Mouse (Mus musculus) cerebellum, adult 9-11 months (tissue): Measurements from ENCODE around the gene Fbxl14.

Experiments
- DNase-seq: peaks from one replicate; pipeline ENCODE4 v3.0.0; 2022

Gene Fbxl14

DNA sequence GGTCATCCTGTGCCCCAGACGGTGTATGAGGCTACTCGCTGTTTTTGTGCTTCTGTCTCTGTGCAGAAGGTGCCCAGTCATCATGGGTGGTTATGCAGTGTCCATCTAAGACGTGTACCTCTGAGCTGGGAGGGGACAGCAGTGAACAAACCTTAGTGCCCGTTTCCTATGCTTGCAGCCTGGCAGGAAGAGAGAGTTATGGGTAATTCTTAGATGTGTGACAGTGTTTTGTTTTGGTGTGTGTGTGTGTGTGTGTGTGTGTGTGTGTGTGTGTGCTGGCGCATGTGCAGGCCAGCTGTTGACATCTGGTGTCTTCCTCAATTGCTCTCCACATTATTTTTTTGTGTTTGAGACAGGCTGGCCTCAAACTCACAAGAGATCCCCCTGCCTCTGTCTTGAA is 20.6 kb downstream of the Fbxl14 start:
- no peak for DNase-seq

DNA sequence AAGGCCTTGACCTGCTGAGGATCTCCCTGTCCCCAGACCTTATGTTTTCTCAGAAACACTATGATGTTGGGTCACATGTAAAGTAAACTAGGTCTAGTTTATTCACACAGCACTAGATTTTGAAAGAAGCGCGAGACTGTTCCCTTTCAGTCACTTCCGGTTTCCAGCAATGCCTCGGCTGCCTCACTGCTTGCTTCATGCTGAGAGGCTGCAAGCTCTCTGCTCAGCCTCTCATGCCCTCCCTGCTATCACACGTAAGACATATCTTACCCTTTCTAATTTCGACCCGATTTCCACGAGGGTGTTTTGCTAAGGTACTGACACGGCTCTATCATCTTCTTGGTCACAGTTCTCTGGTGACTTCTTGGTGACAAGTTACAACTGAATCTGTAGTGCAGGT is 22.6 kb downstream of the Fbxl14 start:
- no peak for DNase-seq

DNA sequence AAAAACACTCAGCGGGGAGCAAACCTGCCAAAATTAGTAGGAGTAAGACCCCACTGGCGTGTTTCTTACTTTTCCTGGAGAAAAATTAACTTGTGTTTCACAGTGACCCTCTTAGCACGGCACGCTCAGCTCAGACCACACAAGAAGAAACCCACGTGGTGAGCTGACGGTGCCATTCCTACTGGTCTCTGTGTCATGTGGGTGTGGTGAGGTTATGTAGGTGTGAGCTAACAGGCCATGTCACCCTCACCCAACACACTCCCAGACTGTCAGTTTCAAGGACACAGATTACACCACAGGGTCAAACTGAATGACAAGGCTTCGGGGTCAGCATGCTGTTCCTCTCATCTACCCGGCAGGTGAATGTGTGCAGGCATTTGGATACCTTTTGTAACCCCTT is 25.3 kb downstream of the Fbxl14 start:
- DNase-seq, result no peak

- DNase-seq, result no peak
Observed at GRCm38 (mm10) chr6:119505525-119506225, 26.2 kb downstream of the Fbxl14 start.

GRCm38 (mm10) chr6:119508221-119508620 is 28.8 kb downstream of the Fbxl14 start:
- DNase-seq, result no peak

GRCm38 (mm10) chr6:119508634-119509375 is 29.3 kb downstream of the Fbxl14 start:
- no peak for DNase-seq

GRCm38 (mm10) chr6:119509437-119510037 is 30.1 kb downstream of the Fbxl14 start:
- no peak for DNase-seq

DNA sequence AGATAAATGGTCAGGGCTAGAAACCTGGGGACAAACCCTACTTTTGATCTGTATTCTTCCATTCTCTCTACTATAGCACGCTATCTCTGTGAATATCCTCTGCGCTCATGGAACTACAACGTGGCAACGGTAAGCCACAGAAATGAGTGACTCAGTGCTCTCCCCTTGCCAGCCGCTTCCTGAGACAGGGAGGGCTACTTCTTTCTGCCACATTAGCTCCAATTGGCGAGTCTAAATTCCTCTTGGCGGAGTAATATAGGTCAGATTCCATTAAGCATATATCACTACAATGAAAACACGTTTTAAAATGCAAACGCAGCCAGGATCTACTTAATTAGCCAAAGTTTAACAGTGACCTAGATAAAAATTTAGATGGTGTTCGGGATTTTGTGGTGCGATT is 33.2 kb downstream of the Fbxl14 start:
- DNase-seq, result no peak

- DNase-seq, result no peak
Observed at GRCm38 (mm10) chr6:119513452-119513851, 34.0 kb downstream of the Fbxl14 start.

DNA sequence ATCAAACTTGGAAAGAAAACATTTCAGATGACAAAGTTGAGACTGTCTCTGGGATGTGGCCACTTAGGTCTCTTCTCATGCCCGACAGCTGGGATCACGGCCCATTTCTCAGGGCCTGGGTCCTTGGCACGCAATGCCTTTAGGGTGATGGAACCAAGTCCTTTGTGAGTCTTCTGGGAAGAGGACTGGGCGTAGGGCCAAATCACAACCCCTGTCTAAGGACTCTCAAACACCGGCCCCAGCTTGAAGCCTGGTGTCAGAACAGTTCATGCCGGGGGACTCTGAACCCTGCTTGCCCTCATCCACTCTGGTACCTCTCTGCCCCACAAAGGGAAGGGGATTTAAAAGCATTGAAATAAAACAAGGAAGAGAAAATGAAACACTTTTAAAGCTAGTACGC is 34.6 kb downstream of the Fbxl14 start:
- no peak for DNase-seq

DNA sequence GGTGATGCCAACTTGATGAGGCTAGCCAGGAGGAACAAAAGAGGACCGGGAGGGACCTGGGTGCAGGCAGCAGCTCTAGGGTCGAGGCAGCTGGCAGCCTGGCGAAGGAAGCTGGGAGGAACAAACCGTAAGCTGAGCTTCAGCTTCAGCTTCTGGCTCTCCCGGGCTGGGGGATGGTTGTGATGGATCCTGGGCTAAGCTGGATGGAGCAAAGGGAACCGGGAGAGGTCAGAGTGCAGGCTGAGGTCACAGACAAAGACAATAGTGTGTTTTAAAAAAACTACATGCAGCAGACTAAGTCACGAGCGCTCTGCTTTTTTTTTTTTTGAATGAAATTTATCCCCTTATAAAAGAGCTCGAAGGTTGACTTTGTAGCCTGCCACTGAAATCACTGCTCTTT is 41.3 kb downstream of the Fbxl14 start:
- DNase-seq, result no peak

DNA sequence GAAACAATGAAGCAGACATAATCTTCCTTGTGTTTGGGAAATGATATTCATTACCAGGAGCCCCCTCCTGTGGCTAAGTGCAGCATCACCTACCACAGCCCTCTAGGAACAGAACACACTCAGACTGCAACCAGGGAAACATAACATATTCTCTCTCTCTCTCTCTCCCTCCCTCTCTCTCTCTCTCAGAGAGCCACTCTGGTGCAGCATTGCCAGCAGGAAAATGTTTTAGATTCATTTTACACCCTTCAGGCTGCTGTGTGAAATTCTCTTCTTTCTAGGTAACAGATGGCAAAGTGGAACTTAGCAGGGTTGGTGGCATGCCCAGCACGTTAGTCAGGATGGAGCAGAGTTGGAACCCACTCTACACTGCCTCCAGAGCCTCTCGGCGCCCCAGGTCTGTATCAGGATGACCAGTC is 42.0 kb downstream of the Fbxl14 start:
- DNase-seq, result peak; percentile 39

DNA sequence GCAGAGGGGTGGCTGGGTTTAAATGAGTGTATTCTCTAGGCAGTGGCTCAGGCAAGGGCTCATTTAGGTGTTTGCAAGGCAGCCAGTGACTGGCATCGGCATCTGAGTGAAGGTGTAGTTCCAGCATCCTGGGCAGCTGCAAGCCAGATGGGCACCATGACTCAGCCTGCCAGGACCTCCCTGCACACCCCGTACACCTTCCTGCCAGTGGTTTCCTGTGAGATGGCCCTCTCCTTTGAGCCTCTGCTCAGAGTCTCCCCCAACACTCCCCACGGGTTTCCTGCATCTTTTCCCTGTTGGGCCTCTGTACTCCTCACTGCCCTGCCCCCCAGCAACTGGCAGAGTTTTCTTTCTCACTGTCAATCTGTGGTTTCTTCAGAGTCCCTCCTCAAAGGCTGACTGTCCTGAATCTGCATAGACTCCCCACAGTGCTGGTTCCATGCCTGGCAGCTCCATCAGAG is 42.5 kb downstream of the Fbxl14 start:
- DNase-seq, result peak; percentile 9

DNA sequence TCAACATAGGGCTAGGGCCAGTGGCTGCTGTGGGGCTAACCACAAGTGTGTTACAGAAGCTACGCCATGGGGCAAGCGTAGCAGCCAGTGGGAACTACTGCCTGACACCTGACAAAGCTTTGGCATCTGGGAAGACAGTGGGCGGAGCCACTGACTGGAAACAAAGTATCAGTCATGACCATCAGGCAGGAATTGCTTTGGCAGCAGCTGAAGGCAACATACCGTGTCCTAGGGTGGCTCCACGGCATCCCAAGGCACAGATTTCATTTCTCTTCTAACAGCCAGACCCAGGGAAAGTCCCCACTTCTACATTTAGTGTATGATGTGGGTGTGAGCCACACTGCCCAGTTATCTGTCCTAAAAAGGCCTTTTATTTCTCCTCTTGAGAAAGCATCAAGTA is 47.0 kb downstream of the Fbxl14 start:
- DNase-seq, result no peak

DNA sequence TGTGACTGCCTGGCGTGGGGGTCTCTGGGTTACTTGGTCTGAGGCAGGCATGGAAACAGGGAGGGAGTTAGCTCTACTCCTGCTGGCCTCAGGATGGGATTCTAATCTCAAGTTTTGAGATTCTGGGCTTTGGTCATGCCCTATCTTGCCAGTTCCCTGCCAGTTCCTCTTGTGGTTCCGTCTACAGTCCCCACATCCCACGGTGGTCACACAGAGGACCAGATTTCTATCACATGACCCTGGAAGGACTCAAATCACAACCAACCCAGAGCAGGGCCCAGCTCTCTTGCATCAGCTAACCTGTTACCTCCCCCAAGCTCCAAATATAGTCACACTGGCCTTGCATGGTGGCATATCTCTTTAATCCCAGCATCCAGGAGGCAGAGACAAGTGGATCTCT is 50.2 kb downstream of the Fbxl14 start:
- DNase-seq, result no peak
